Mouse (Mus musculus): ENCODE measurements around the gene Elovl7. TPM values are rescaled to one million over a fixed set of nuclear protein-coding genes. Genes with fewer than 3 reads are reported as not detected.

Gene Elovl7
- polyA plus RNA-seq, 1 experiment: 13.8 TPM

DNA sequence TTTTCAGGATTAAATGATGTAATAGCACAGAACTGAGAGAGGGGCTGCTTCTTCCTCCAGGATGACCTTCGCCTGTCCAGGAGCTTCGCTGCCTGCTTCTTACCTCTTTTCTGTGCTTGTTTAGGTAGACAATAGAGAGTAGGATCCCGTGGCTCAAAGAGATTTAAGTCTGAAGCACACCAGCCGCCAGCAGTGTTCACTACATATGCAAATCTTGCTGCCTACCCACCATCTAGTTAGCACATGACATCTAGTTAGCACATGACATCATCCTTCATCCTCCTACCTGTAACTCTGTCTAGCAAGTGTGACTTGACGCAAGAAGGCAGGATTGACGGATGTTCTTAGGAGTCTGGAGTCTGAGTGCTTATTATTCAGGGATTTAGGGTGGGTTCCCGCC lies 5.6 kb downstream of the Elovl7 start:
- Histone ChIP-seq H3K27me3 (ENCODE audit: control insufficient read depth, insufficient read depth, low read length, poor library complexity, severe bottlenecking) (peaks cover 4% of the 10 kb centered on the region; the same call in 1 of the 2 replicates), H3K9ac (ENCODE audit: low read depth, poor library complexity, severe bottlenecking) (no peak overlapping the region), H3K4me3 (ENCODE audit: low read depth, low read length) (no peak overlapping the region), H3K4me1 (ENCODE audit: control insufficient read depth, insufficient read depth, low read length) (no peaks in the 10 kb centered on the region), H3K27ac (ENCODE audit: insufficient read depth, low read length) (no peak overlapping the region; the same call in 1 of the 2 replicates), H3K36me3 (ENCODE audit: control insufficient read depth, insufficient read depth, low read length, poor library complexity, severe bottlenecking) (no peaks in the 10 kb centered on the region), H3K9me3 (replicated peaks; ENCODE audit: control insufficient read depth, insufficient read depth, low read length, poor library complexity, severe bottlenecking) (no peaks in the 10 kb centered on the region)
- TF ChIP-seq CTCF (IDR thresholded peaks at IDR 0.05; ENCODE audit: low read depth, low read length) (no peak), POLR2A (IDR thresholded peaks at IDR 0.05; ENCODE audit: insufficient read depth, low read length) (no peak), EP300 (IDR thresholded peaks at IDR 0.05; ENCODE audit: insufficient read depth, low read depth, low read length) (peak; percentile 59; the same call in 1 of the 2 replicates)

DNA sequence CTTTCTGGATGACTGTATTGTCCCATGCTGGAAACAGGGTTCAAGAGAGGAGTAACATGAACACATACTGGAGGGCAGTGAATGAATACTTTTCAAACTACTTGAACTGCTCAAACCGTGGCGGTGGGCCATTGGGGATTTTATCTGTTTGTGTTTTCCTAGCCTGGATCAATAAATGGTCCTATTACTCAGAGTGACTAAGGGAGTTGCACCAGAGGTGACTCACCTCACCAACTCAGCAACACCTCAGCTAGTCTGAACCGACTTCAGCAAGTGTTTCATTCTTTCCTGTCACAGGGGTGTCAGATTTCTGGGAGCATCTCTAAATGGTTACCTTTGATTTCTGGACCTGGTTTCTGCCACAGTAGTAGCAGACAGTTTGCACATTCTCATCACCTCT lies 15.0 kb downstream of the Elovl7 start:
- no peak for TF ChIP-seq POLR2A (IDR thresholded peaks at IDR 0.05; ENCODE audit: insufficient read depth, low read length)
- no peak for TF ChIP-seq EP300 (IDR thresholded peaks at IDR 0.05; ENCODE audit: insufficient read depth, low read depth, low read length)
- TF ChIP-seq CTCF (IDR thresholded peaks at IDR 0.05; ENCODE audit: low read depth, low read length): no peak
- no peaks in the 10 kb centered on the region for H3K4me1 ChIP-seq (ENCODE audit: control insufficient read depth, insufficient read depth, low read length)
- H3K4me3 ChIP-seq (ENCODE audit: low read depth, low read length): no peak overlapping the region
- no peak overlapping the region for H3K27ac ChIP-seq (ENCODE audit: insufficient read depth, low read length)
- H3K27me3 ChIP-seq (ENCODE audit: control insufficient read depth, insufficient read depth, low read length, poor library complexity, severe bottlenecking): no peaks in the 10 kb centered on the region
- no peak overlapping the region for H3K9ac ChIP-seq (ENCODE audit: low read depth, poor library complexity, severe bottlenecking)
- H3K9me3 ChIP-seq (replicated peaks; ENCODE audit: control insufficient read depth, insufficient read depth, low read length, poor library complexity, severe bottlenecking): no peaks in the 10 kb centered on the region
- no peaks in the 10 kb centered on the region for H3K36me3 ChIP-seq (ENCODE audit: control insufficient read depth, insufficient read depth, low read length, poor library complexity, severe bottlenecking)

DNA sequence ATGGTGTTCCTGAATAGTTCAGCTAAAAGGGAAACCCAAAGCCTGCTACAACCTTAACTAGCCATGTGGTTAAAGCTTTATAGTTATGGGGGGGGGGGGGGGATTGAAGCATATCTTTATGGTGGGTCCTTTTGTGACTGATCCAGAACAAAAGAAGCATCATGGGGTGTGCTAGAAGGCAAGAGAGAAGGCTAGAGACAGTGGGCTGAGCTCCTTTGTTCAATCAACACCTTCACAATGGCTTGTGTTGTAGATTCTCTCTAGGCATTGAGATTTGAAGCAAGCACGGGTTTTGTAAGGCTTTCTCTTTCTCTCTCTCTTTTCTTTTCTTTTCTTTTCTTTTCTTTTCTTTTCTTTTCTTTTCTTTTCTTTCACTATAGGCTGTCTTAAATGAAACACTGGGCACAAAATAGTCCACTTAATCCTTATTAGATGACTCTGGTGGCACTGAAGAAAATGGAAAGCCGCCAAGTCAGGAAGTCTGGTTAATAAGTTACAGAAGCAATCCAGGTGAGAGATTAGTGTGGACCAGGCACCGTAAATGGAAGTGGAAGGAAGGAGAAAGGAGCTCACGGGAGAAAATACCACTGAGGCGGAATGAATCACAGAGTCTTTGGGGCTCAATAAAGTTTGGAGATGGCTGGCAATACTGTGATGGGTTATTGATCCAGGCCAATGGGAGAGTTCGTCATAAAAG lies 15.6 kb downstream of the Elovl7 start:
- H3K9me3 ChIP-seq (replicated peaks; ENCODE audit: control insufficient read depth, insufficient read depth, low read length, poor library complexity, severe bottlenecking): no peaks in the 10 kb centered on the region
- TF ChIP-seq EP300 (IDR thresholded peaks at IDR 0.05; ENCODE audit: insufficient read depth, low read depth, low read length) (no peak), POLR2A (IDR thresholded peaks at IDR 0.05; ENCODE audit: insufficient read depth, low read length) (no peak)
- no peak overlapping the region for H3K27ac ChIP-seq (ENCODE audit: insufficient read depth, low read length)
- H3K4me3 ChIP-seq (ENCODE audit: low read depth, low read length): no peak overlapping the region
- H3K9ac ChIP-seq (ENCODE audit: low read depth, poor library complexity, severe bottlenecking): no peak overlapping the region
- H3K36me3 ChIP-seq (ENCODE audit: control insufficient read depth, insufficient read depth, low read length, poor library complexity, severe bottlenecking): no peaks in the 10 kb centered on the region
- no peaks in the 10 kb centered on the region for H3K4me1 ChIP-seq (ENCODE audit: control insufficient read depth, insufficient read depth, low read length)
- no peaks in the 10 kb centered on the region for H3K27me3 ChIP-seq (ENCODE audit: control insufficient read depth, insufficient read depth, low read length, poor library complexity, severe bottlenecking)

DNA sequence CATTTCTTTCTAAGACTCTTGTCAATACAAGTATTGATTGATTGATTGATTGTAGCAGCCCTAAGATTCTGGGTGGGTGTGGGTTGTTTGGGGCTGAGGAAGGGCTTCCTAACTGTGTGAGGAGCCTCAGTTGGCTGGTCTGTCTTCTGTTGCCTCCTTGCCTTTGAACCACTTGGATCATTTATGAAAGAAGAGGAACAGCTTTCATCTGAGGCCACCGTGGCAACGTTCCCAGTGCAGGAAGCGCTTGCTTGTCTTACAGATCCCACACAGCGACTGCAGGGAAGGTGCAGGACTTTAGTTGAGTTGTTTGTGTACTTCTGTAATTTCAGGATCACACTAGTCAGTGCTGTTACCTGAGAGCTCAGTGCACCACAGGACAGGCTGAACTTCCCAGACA lies 25.8 kb downstream of the Elovl7 start:
- no peaks in the 10 kb centered on the region for H3K4me1 ChIP-seq (ENCODE audit: control insufficient read depth, insufficient read depth, low read length)
- H3K36me3 ChIP-seq (ENCODE audit: control insufficient read depth, insufficient read depth, low read length, poor library complexity, severe bottlenecking): no peaks in the 10 kb centered on the region
- TF ChIP-seq EP300 (IDR thresholded peaks at IDR 0.05; ENCODE audit: insufficient read depth, low read depth, low read length): no peak
- no peak for TF ChIP-seq POLR2A (IDR thresholded peaks at IDR 0.05; ENCODE audit: insufficient read depth, low read length)
- no peak for TF ChIP-seq CTCF (IDR thresholded peaks at IDR 0.05; ENCODE audit: low read depth, low read length)
- H3K27ac ChIP-seq (ENCODE audit: insufficient read depth, low read length): no peak overlapping the region
- no peak overlapping the region for H3K4me3 ChIP-seq (ENCODE audit: low read depth, low read length)
- H3K9me3 ChIP-seq (replicated peaks; ENCODE audit: control insufficient read depth, insufficient read depth, low read length, poor library complexity, severe bottlenecking): no peaks in the 10 kb centered on the region
- H3K9ac ChIP-seq (ENCODE audit: low read depth, poor library complexity, severe bottlenecking): no peak overlapping the region
- H3K27me3 ChIP-seq (ENCODE audit: control insufficient read depth, insufficient read depth, low read length, poor library complexity, severe bottlenecking): no peaks in the 10 kb centered on the region

DNA sequence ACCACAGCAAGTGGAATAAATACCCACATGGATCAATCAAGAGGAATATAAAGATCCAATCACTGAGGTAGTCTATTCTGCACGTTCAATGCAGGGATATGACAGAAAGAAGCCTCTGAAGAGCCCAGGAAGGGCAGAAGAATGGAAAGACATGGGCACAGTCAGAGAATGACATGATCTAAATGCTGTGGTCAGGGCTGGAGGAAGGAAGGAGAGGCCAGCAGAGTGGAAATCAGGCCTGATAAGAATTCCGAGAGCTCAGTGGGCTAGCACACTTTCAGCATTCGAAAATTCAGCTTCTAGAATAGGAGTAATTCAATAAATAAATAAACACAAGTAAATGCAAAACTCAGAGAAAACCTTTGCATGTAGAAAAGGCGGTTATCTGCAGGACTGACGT lies 27.5 kb downstream of the Elovl7 start:
- TF ChIP-seq POLR2A (IDR thresholded peaks at IDR 0.05; ENCODE audit: insufficient read depth, low read length) (no peak), CTCF (IDR thresholded peaks at IDR 0.05; ENCODE audit: low read depth, low read length) (no peak), EP300 (IDR thresholded peaks at IDR 0.05; ENCODE audit: insufficient read depth, low read depth, low read length) (no peak)
- Histone ChIP-seq H3K36me3 (ENCODE audit: control insufficient read depth, insufficient read depth, low read length, poor library complexity, severe bottlenecking) (no peaks in the 10 kb centered on the region), H3K9ac (ENCODE audit: low read depth, poor library complexity, severe bottlenecking) (no peak overlapping the region), H3K27ac (ENCODE audit: insufficient read depth, low read length) (no peak overlapping the region), H3K9me3 (replicated peaks; ENCODE audit: control insufficient read depth, insufficient read depth, low read length, poor library complexity, severe bottlenecking) (no peaks in the 10 kb centered on the region), H3K27me3 (ENCODE audit: control insufficient read depth, insufficient read depth, low read length, poor library complexity, severe bottlenecking) (no peaks in the 10 kb centered on the region), H3K4me3 (ENCODE audit: low read depth, low read length) (no peak overlapping the region), H3K4me1 (ENCODE audit: control insufficient read depth, insufficient read depth, low read length) (no peaks in the 10 kb centered on the region)

DNA sequence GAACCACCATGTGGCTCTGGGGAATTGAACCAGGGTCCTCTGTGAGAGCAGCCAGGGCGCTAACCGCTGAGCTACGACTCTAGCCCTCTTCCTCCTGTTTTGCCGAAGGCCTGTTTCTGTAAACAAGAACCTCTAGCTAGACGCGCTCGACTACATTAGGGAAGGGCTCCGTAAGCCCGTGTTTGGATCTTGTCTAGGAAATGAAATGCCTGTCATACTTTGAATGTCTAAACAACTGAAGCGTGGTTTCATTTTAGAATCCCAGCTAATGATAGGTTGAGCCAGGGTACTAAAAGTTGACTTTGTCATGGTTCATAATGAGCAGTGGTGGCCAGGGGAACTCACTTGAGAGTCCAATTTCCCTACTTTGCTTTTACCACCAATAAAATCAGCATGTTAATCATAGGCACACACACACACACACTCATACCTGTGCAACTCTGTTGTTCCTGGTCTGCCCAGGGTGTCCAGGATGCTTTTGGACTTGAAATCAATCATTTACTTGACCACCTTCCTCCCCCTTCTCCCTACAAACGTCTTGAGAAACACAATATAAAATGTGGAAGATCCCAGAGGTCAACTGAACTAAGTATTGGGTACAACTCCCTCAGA lies 31.0 kb downstream of the Elovl7 start:
- Histone ChIP-seq H3K27me3 (ENCODE audit: control insufficient read depth, insufficient read depth, low read length, poor library complexity, severe bottlenecking) (no peaks in the 10 kb centered on the region), H3K4me1 (ENCODE audit: control insufficient read depth, insufficient read depth, low read length) (no peaks in the 10 kb centered on the region), H3K27ac (ENCODE audit: insufficient read depth, low read length) (no peak overlapping the region), H3K9me3 (replicated peaks; ENCODE audit: control insufficient read depth, insufficient read depth, low read length, poor library complexity, severe bottlenecking) (no peaks in the 10 kb centered on the region), H3K4me3 (ENCODE audit: low read depth, low read length) (no peak overlapping the region), H3K36me3 (ENCODE audit: control insufficient read depth, insufficient read depth, low read length, poor library complexity, severe bottlenecking) (no peaks in the 10 kb centered on the region), H3K9ac (ENCODE audit: low read depth, poor library complexity, severe bottlenecking) (no peak overlapping the region)
- TF ChIP-seq EP300 (IDR thresholded peaks at IDR 0.05; ENCODE audit: insufficient read depth, low read depth, low read length) (no peak), POLR2A (IDR thresholded peaks at IDR 0.05; ENCODE audit: insufficient read depth, low read length) (no peak), CTCF (IDR thresholded peaks at IDR 0.05; ENCODE audit: low read depth, low read length) (no peak)
